ENCODE assay signal across 8 mouse cellular contexts in the genomic region with DNA sequence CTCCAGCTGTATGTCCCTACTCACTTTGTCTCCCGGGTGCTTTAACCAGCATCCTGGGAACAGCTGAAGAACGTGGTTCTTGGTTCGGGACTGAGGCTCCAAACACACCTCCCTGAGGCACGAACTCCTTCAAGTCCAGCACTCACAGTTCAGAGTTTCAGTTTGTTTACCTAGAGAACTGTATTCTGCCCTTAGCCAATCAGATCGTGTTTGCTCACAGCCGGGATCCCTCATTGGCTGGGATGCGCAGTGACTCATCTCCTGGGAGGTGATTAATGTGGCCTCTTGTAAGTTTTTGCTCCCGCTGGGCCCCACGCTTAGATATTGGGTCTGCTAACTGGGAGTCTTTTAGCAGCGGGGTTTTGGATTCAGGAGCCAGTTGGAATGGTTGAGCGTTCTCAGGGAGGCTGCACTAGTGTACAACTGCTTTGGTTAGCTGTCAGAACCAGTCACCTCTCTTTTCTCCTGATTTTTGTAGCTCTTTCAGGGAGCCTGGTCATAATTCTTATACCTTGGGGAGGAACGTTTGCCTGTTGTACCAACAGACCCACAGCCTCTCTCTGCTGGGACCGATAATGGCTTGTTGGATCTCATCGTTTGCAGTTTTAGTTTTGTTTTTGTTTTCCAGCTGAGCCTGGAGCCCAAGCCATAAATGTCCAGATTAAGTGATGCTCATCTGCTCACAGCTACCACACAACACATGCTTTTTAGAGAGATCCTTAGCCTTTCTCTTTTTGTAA. TPM values are rescaled to one million over a fixed set of nuclear protein-coding genes. Genes with fewer than 3 reads are reported as not detected.
DNase-seq lines count a peak whose midpoint lies in the region; ATAC-seq lines count a peak whose summit lies in the region.

No protein-coding gene starts in this region.

- peak overlapping the region; percentile 52 for H3K4me3 ChIP-seq in forebrain, embryonic 10.5 days
- peak overlapping the region; percentile 53 for H3K4me3 ChIP-seq in heart, embryonic 13.5 days
- H3K4me3 ChIP-seq in kidney, embryonic 16.5 days (ENCODE audit: low read length), result peak overlapping the region; percentile 42
- peak overlapping the region; percentile 61 for H3K4me3 ChIP-seq in liver, embryonic 13.5 days (replicated peaks)
- H3K4me3 ChIP-seq in stomach, embryonic 15.5 days (replicated peaks), result peak overlapping the region; percentile 33

- ATAC-seq in heart, embryonic 13.5 days (ENCODE audit: extremely low read depth, insufficient number of reproducible peaks, low FRiP score, low TSS enrichment), result peak; percentile 92
- ATAC-seq in kidney, embryonic 16.5 days (ENCODE audit: low FRiP score, low TSS enrichment), result peak; percentile 97
- ATAC-seq in liver, embryonic 13.5 days (ENCODE audit: low read depth), result peak; percentile 97
- ATAC-seq in stomach, embryonic 15.5 days (ENCODE audit: insufficient read depth, low FRiP score, low read depth), result peak; percentile 97

- H3K9me3 ChIP-seq in forebrain, embryonic 10.5 days, result no peaks in the 10 kb centered on the region
- H3K9me3 ChIP-seq in heart, embryonic 13.5 days, result no peaks in the 10 kb centered on the region
- no peaks in the 10 kb centered on the region for H3K9me3 ChIP-seq in kidney, embryonic 16.5 days (ENCODE audit: low read length)
- no peaks in the 10 kb centered on the region for H3K9me3 ChIP-seq in liver, embryonic 13.5 days (replicated peaks)
- no peaks in the 10 kb centered on the region for H3K9me3 ChIP-seq in stomach, embryonic 15.5 days

- 6% methylated on average over 14 of the region's 14 CpGs for WGBS in forebrain, embryonic 10.5 days
- 4% methylated on average over 14 of the region's 14 CpGs for WGBS in heart, embryonic 13.5 days
- WGBS in kidney, embryonic 16.5 days, result 3% methylated on average over 14 of the region's 14 CpGs
- WGBS in liver, embryonic 13.5 days (ENCODE audit: insufficient replicate concordance), result 3% methylated on average over 14 of the region's 14 CpGs
- WGBS in stomach, embryonic 15.5 days, result 2% methylated on average over 14 of the region's 14 CpGs

- no peaks in the 10 kb centered on the region for H3K36me3 ChIP-seq in forebrain, embryonic 10.5 days (replicated peaks)
- H3K36me3 ChIP-seq in heart, embryonic 13.5 days, result no peaks in the 10 kb centered on the region
- no peaks in the 10 kb centered on the region for H3K36me3 ChIP-seq in kidney, embryonic 16.5 days (ENCODE audit: insufficient read depth, low read length)
- H3K36me3 ChIP-seq in liver, embryonic 13.5 days, result no peaks in the 10 kb centered on the region
- H3K36me3 ChIP-seq in stomach, embryonic 15.5 days, result no peaks in the 10 kb centered on the region

- DNase-seq in B cell, adult 2 months, result peak; percentile 74 to 79
- peak; percentile 88 for DNase-seq in adrenal gland, postnatal 10 days
- peak; percentile 82 for DNase-seq in forebrain, embryonic 10.5 days (ENCODE audit: extremely low spot score, low spot score)
- DNase-seq in liver, embryonic 13.5 days, result peak; percentile 90
- DNase-seq in naive thymus-derived CD4-positive, alpha-beta T cell, adult 2 months (ENCODE audit: low read depth), result peak; percentile 93

- H3K27ac ChIP-seq in forebrain, embryonic 10.5 days, result peak overlapping the region; percentile 80
- H3K27ac ChIP-seq in heart, embryonic 13.5 days (replicated peaks), result peak overlapping the region; percentile 90
- peak overlapping the region; percentile 86 for H3K27ac ChIP-seq in kidney, embryonic 16.5 days (ENCODE audit: low read length)
- peak overlapping the region; percentile 96 for H3K27ac ChIP-seq in liver, embryonic 13.5 days
- peak overlapping the region; percentile 84 for H3K27ac ChIP-seq in stomach, embryonic 15.5 days

- H3K9ac ChIP-seq in heart, embryonic 13.5 days, result peak overlapping the region; percentile 77
- H3K9ac ChIP-seq in kidney, embryonic 16.5 days (replicated peaks; ENCODE audit: low read length), result peak overlapping the region; percentile 63
- peak overlapping the region; percentile 74 for H3K9ac ChIP-seq in liver, embryonic 13.5 days
- no peak overlapping the region; the same call in 1 of the 2 replicates for H3K9ac ChIP-seq in stomach, embryonic 15.5 days

- H3K4me1 ChIP-seq in forebrain, embryonic 10.5 days, result peaks cover 29% of the 10 kb centered on the region
- H3K4me1 ChIP-seq in heart, embryonic 13.5 days, result peaks cover 30% of the 10 kb centered on the region
- H3K4me1 ChIP-seq in kidney, embryonic 16.5 days (ENCODE audit: insufficient read depth, low read length), result peaks cover 18% of the 10 kb centered on the region
- H3K4me1 ChIP-seq in liver, embryonic 13.5 days (replicated peaks), result peaks cover 67% of the 10 kb centered on the region
- H3K4me1 ChIP-seq in stomach, embryonic 15.5 days, result peaks cover 23% of the 10 kb centered on the region

- no peaks in the 10 kb centered on the region for H3K27me3 ChIP-seq in forebrain, embryonic 10.5 days (ENCODE audit: poor library complexity, severe bottlenecking)
- no peaks in the 10 kb centered on the region for H3K27me3 ChIP-seq in heart, embryonic 13.5 days (replicated peaks)
- no peaks in the 10 kb centered on the region for H3K27me3 ChIP-seq in kidney, embryonic 16.5 days (ENCODE audit: insufficient read depth, low read length)
- H3K27me3 ChIP-seq in liver, embryonic 13.5 days, result no peaks in the 10 kb centered on the region
- no peaks in the 10 kb centered on the region for H3K27me3 ChIP-seq in stomach, embryonic 15.5 days (replicated peaks)

- peak overlapping the region; percentile 76 for H3K4me2 ChIP-seq in heart, embryonic 13.5 days
- H3K4me2 ChIP-seq in kidney, embryonic 16.5 days (replicated peaks; ENCODE audit: low read depth, low read length), result peak overlapping the region; percentile 68
- peak overlapping the region; percentile 73 for H3K4me2 ChIP-seq in liver, embryonic 13.5 days
- H3K4me2 ChIP-seq in stomach, embryonic 15.5 days, result peak overlapping the region; percentile 64

RNA-seq across cellular contexts. Expression of gene Vwf, which starts 26.8 kb away (rescaled TPM):
- 10 to 100 TPM; 22.4 to 25.2 TPM for total RNA-seq in adrenal gland, postnatal 10 days (2021)
- polyA plus RNA-seq in forebrain, embryonic 10.5 days (2016; fragmentation: Nextera tagmentation; extraction: Ambion mirVana), result 4.1 and 5.9 TPM in 2 replicates
- 13.6 and 16.8 TPM in 2 replicates for polyA plus RNA-seq in heart, embryonic 13.5 days (2015; fragmentation: Nextera tagmentation; extraction: Ambion mirVana)
- polyA plus RNA-seq in kidney, embryonic 16.5 days (2015; fragmentation: Nextera tagmentation; extraction: Ambion mirVana), result 3.9 and 5.4 TPM in 2 replicates
- polyA plus RNA-seq in liver, embryonic 13.5 days (2015; fragmentation: Nextera tagmentation; extraction: Ambion mirVana), result 12.7 and 13.3 TPM in 2 replicates
- polyA plus RNA-seq in stomach, embryonic 15.5 days (2015; fragmentation: Nextera tagmentation; extraction: Ambion mirVana), result 5.7 and 6.6 TPM in 2 replicates

Comparison
In these comparisons a context has a peak if more than half of its experiments do, and no peak if none do; other contexts are left out.
1. Peak in every context shown above with its lines: DNase-seq, ATAC-seq, H3K4me3 ChIP-seq and H3K27ac ChIP-seq.